Mouse (Mus musculus): ENCODE measurements around the gene Tgfbr3.
A peak's percentile ranks its signal among the peaks of the same experiment; 100 is the strongest.

Gene Tgfbr3

GRCm38 (mm10) chr5:107110880-107111520, 178.4 kb downstream of the Tgfbr3 start:
- DNase-seq (ENCODE audit: low spot score in 2 of 2), result peak in 1 of 2 experiments; percentile 46

GRCm38 (mm10) chr5:107110089-107110879, 179.1 kb downstream of the Tgfbr3 start:
- DNase-seq (ENCODE audit: low spot score in 2 of 2), result no peak

- DNase-seq (ENCODE audit: low spot score in 2 of 2), result no peak
Observed at GRCm38 (mm10) chr5:107109416-107109815, 180.0 kb downstream of the Tgfbr3 start.

- DNase-seq (ENCODE audit: low spot score in 2 of 2), result no peak
Observed at GRCm38 (mm10) chr5:107106793-107107192, 182.6 kb downstream of the Tgfbr3 start.

GRCm38 (mm10) chr5:107106139-107106538, 183.3 kb downstream of the Tgfbr3 start:
- DNase-seq (ENCODE audit: low spot score in 2 of 2), result no peak

- no peak for DNase-seq (ENCODE audit: low spot score in 2 of 2)
Observed at GRCm38 (mm10) chr5:107103591-107103990, 185.8 kb downstream of the Tgfbr3 start.

- no peak for DNase-seq (ENCODE audit: low spot score in 2 of 2)
Observed at GRCm38 (mm10) chr5:107102916-107103315, 186.5 kb downstream of the Tgfbr3 start.

GRCm38 (mm10) chr5:107101684-107102083, 187.7 kb downstream of the Tgfbr3 start:
- DNase-seq (ENCODE audit: low spot score in 2 of 2), result no peak

- DNase-seq (ENCODE audit: low spot score in 2 of 2), result no peak
Observed at GRCm38 (mm10) chr5:107101135-107101534, 188.3 kb downstream of the Tgfbr3 start.

- DNase-seq (ENCODE audit: low spot score in 2 of 2), result no peak
Observed at GRCm38 (mm10) chr5:107099634-107100033, 189.8 kb downstream of the Tgfbr3 start.

GRCm38 (mm10) chr5:107099076-107099475, 190.4 kb downstream of the Tgfbr3 start:
- no peak for DNase-seq (ENCODE audit: low spot score in 2 of 2)

GRCm38 (mm10) chr5:107098007-107098406, 191.4 kb downstream of the Tgfbr3 start:
- no peak for DNase-seq (ENCODE audit: low spot score in 2 of 2)

- DNase-seq (ENCODE audit: low spot score in 2 of 2), result no peak
Observed at GRCm38 (mm10) chr5:107097314-107097713, 192.1 kb downstream of the Tgfbr3 start.

- no peak for DNase-seq (ENCODE audit: low spot score in 2 of 2)
Observed at GRCm38 (mm10) chr5:107094233-107094632, 195.2 kb downstream of the Tgfbr3 start.

- no peak for DNase-seq (ENCODE audit: low spot score in 2 of 2)
Observed at GRCm38 (mm10) chr5:107093253-107093652, 196.2 kb downstream of the Tgfbr3 start.

- peak in 1 of 2 experiments; percentile 26 for DNase-seq (ENCODE audit: low spot score in 2 of 2)
Observed at GRCm38 (mm10) chr5:107092137-107092536, 197.3 kb downstream of the Tgfbr3 start.

GRCm38 (mm10) chr5:107089966-107090365, 199.5 kb downstream of the Tgfbr3 start:
- DNase-seq (ENCODE audit: low spot score in 2 of 2), result no peak

- DNase-seq (ENCODE audit: low spot score in 2 of 2), result peak in 1 of 2 experiments; percentile 59
Observed at GRCm38 (mm10) chr5:107087829-107088808, 201.3 kb downstream of the Tgfbr3 start.

GRCm38 (mm10) chr5:107087291-107087690, 202.1 kb downstream of the Tgfbr3 start:
- DNase-seq (ENCODE audit: low spot score in 2 of 2), result no peak

GRCm38 (mm10) chr5:107086166-107086565, 203.3 kb downstream of the Tgfbr3 start:
- DNase-seq (ENCODE audit: low spot score in 2 of 2), result no peak

GRCm38 (mm10) chr5:107084431-107084830, 205.0 kb downstream of the Tgfbr3 start:
- DNase-seq (ENCODE audit: low spot score in 2 of 2), result no peak

GRCm38 (mm10) chr5:107082011-107082410, 207.4 kb downstream of the Tgfbr3 start:
- DNase-seq (ENCODE audit: low spot score in 2 of 2), result no peak
